Mouse (Mus musculus) ES-E14 (cell line): ENCODE results near the gene Izumo1r. TPM values are rescaled to one million over a fixed set of nuclear protein-coding genes. Genes with fewer than 3 reads are reported as not detected.

Source experiments
- DNase-seq: peaks from one replicate; pipeline ENCODE4 v3.0.0-alpha.2; 2013; ENCODE audit warnings: low read depth, low spot score
- H3K27ac ChIP-seq: 2 replicates; pipeline ENCODE4 v1.5.1; 2012; ENCODE audit warnings: low read depth, mild to moderate bottlenecking, low read length, moderate library complexity, mixed read lengths; ENCODE audit not compliant: poor library complexity, insufficient read depth, severe bottlenecking
- H3K36me3 ChIP-seq: 2 replicates; pipeline ENCODE4 v1.6.1; 2012; ENCODE audit warnings: mild to moderate bottlenecking, low read length, moderate library complexity, mixed read lengths; ENCODE audit not compliant: control insufficient read depth, poor library complexity, insufficient read depth, severe bottlenecking
- H3K4me1 ChIP-seq, 2 experiments: fragments of 150-350 bp in 1 of 2; sonication (generic) in 1 of 2; 2 replicates each; pipeline ENCODE4 v1.6.1; 2012; ENCODE audit warnings: low read length in 2 of 2, mild to moderate bottlenecking in 1 of 2, mixed read lengths in 1 of 2; ENCODE audit not compliant: control insufficient read depth in 2 of 2, insufficient read depth in 2 of 2, poor library complexity in 1 of 2
- H3K4me3 ChIP-seq, 2 experiments: fragments of 150-350 bp in 1 of 2; sonication (generic) in 1 of 2; 2 replicates each; pipeline ENCODE4 v1.5.1; 2012; ENCODE audit warnings: low read length in 2 of 2, low read depth in 1 of 2, mild to moderate bottlenecking in 1 of 2, mixed read lengths in 1 of 2; ENCODE audit not compliant: insufficient read depth in 1 of 2, poor library complexity in 1 of 2, severe bottlenecking in 1 of 2
- H3K9ac ChIP-seq: 2 replicates; pipeline ENCODE4 v1.6.1; 2012; ENCODE audit warnings: low read depth, mild to moderate bottlenecking, low read length, mixed read lengths; ENCODE audit not compliant: poor library complexity, insufficient read depth, severe bottlenecking
- H3K9me3 ChIP-seq: fragments of 150-350 bp; sonication (generic); 2 replicates; pipeline ENCODE4 v1.6.1; 2012; ENCODE audit warnings: low read depth, mild to moderate bottlenecking, low read length; ENCODE audit not compliant: control insufficient read depth, insufficient read depth
- CHD2 ChIP-seq: IDR thresholded peaks from 2 replicates; pipeline ENCODE4 v1.6.1; 2014; ENCODE audit warnings: mild to moderate bottlenecking, low read depth, low read length, inconsistent platforms
- HCFC1 ChIP-seq: IDR thresholded peaks from 2 replicates; pipeline ENCODE4 v1.6.1; 2012; ENCODE audit warnings: low read length, inconsistent platforms, borderline replicate concordance; ENCODE audit not compliant: insufficient read depth
- MAFK ChIP-seq: IDR thresholded peaks from 2 replicates; pipeline ENCODE4 v1.6.1; 2014; ENCODE audit warnings: mild to moderate bottlenecking, low read depth, low read length, inconsistent platforms; ENCODE audit not compliant: insufficient read depth
- ZC3H11A ChIP-seq: IDR thresholded peaks from 2 replicates; pipeline ENCODE4 v1.6.1; 2012; ENCODE audit warnings: low read depth, mild to moderate bottlenecking, inconsistent platforms, low read length, borderline replicate concordance
- ZNF384 ChIP-seq: IDR thresholded peaks from 2 replicates; pipeline ENCODE4 v1.6.1; 2012; ENCODE audit warnings: low read depth, low read length, inconsistent platforms
- in situ Hi-C, 2 experiments: fragments of 600-800 bp; cut with MboI; formaldehyde crosslinking; loops; one replicate each; pipeline ENCODE4 v1.15.1; 2025; ENCODE audit warnings: low sequenced_read_pairs in 2 of 2, inconsistent platforms in 1 of 2; ENCODE audit not compliant: unreplicated experiment in 2 of 2
- total RNA-seq: library from RNA; depleted of rRNA; stranded (reverse); fragments of 300-350 nt; gene quantifications from 2 replicates; pipeline ENCODE4 v1.2.3, GENCODE M21; 2012

Izumo1r gene
- total RNA-seq, 1 experiment, result 0.31 TPM

DNA sequence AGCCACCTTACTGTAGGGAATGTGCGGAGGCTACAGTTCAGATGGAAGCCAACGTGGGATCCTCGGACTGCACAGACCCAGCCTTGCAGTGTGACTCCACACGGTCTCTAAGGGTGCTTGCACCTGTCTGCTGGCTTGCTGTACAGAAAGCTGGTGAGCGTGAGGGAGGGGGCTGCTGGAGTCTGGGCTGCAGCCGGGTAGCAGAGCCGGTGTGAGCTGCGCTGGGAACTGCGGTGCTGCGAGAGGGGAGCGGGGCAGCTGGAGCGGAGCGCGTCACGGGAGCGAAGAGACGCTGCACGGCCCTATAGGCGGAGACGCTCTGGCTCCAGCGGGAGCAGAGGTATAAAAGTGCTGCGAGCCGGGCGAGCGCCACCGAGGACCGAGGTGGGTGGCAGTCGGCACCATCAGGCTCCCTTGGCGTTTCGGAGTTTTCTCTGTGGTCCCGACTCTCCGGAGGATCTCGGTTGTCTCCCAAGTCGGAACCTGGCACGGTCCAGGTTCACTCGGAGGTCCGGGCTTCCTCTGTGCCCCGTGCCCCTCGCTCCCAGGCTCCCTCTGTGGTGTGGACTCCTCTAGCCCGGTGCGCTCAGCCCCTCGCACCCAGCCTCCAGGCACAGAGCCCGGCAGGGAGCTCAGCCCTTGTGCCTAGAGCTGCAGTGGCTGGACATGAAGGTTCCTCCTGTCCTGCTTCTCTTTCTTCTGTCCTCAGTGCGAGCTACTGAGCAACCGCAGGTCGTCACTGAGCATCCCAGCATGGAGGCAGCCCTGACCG lies 43.7 kb downstream of the Izumo1r start, which contains the start of gene Gpr83:
Gene Gpr83 (plus strand): TSS at position 343 of the 772 bp plus-strand sequence.
- no peak within 1 kb of the TSS for H3K27ac ChIP-seq
- TF ChIP-seq MAFK, result no peak
- 0 out of 2 replicates have a peak, but pooled peaks have one; percentile 21 for TF ChIP-seq HCFC1
- peaks cover 0 to 11% of the 10 kb centered on the region in 2 experiments; a peak in 2 of 4 replicates for H3K4me1 ChIP-seq
- H3K36me3 ChIP-seq, result no peaks in the 10 kb centered on the region
- in situ Hi-C loops, result loop anchor here (10.0 to 25.0 kb wide), 2 partner anchors 152 to 155 kb away; no protein-coding TSS in a partner anchor
- peak within 1 kb of the TSS; percentile 50 to 54 for H3K4me3 ChIP-seq
- peak; percentile 27 for DNase-seq
- peak within 1 kb of the TSS; percentile 15; the same call in 1 of the 2 replicates for H3K9ac ChIP-seq
- H3K9me3 ChIP-seq, result no peaks in the 10 kb centered on the region

- in situ Hi-C loops, result loop anchor here in 1 of 2 experiments (25.0 kb wide), 1 partner anchor 154 kb away; no protein-coding TSS in a partner anchor
- Histone ChIP-seq H3K36me3 (no peaks in the 10 kb centered on the region), H3K9ac (no peak overlapping the region), H3K4me1 (peaks cover 0 to 14% of the 10 kb centered on the region in 2 experiments; a peak in 2 of 4 replicates), H3K9me3 (no peaks in the 10 kb centered on the region), H3K4me3 (no peak overlapping the region), H3K27ac (no peak overlapping the region)
- DNase-seq, result no peak
- no peak for TF ChIP-seq ZNF384
- TF ChIP-seq MAFK, result no peak
- no peak for TF ChIP-seq CHD2
- no peak for TF ChIP-seq ZC3H11A
Measured at GRCm38 (mm10) chr9:14858782-14859181, 45.0 kb downstream of the Izumo1r start.

DNA sequence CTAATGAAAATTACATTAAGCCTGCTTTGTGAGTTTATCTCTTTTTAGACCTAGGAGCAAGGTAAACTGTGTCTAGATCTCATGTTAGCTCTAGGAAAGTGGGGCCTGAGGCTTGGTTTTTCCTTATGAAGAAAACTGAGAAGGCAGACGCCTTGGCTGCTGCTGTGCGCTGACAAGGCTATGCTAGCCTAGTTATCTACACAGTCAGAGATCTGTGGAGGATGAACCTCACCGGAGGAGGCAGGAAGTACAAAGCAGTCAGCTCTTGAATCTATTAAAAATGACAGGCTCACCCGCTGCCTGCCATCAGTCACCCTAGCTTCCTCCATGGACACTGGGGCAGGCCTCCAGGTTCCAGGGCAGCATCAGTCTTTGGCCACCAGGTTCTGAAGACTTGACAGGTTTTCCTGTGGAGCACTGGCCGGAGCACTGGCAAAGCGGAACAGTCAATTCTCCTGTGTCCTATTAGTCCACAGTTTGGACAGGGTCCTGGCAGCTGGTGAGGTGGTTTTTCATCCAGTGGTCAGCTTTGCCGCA lies 45.5 kb downstream of the Izumo1r start:
- TF ChIP-seq HCFC1, result no peak
- TF ChIP-seq MAFK, result no peak
- no peak for TF ChIP-seq ZC3H11A
- no peak for TF ChIP-seq CHD2
- no peak for TF ChIP-seq ZNF384
- H3K36me3 ChIP-seq, result no peaks in the 10 kb centered on the region
- in situ Hi-C loops, result loop anchor here in 1 of 2 experiments (25.0 kb wide), 1 partner anchor 154 kb away; no protein-coding TSS in a partner anchor
- H3K27ac ChIP-seq, result no peak overlapping the region
- H3K4me1 ChIP-seq, result peaks cover 0 to 14% of the 10 kb centered on the region in 2 experiments; a peak in 2 of 4 replicates
- no peak for DNase-seq
- H3K4me3 ChIP-seq, result no peak overlapping the region
- H3K9ac ChIP-seq, result no peak overlapping the region
- no peaks in the 10 kb centered on the region for H3K9me3 ChIP-seq

DNA sequence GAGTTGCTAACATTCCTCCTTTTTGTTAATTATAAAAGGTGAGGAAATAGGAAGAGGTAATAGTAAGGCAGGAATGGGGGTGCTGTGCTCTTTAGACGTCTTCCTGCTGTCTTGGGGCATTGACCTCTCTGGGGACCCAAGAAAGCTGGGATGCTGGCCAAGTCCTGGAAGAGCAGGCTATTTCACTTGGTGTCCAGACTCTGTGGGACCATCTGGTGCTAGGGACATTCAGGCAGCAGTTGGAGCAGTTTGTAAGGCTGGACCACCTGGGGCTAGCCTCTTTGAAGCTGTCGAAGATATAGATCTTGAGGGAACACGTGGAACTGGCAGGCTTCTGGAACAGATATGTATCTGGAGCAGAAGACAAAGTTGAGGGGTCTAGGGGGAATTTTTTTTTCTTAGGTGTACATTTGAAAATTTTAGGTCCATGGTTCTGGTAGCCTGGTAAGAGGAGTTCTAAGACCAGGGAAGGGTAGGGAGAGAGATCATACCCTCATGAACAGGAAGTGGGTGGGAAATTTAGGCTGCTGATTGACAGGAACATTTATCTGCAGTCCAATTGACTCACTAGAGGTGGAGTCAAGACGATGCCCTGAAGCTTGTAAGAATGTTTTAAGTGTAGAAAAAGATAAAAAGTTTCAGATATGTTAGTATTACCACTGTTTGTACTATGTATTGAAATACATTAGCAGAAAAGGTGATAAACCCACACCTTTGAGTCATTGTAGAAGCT lies 46.7 kb downstream of the Izumo1r start:
- Histone ChIP-seq H3K9me3 (no peaks in the 10 kb centered on the region), H3K4me3 (no peak overlapping the region), H3K36me3 (no peaks in the 10 kb centered on the region), H3K9ac (no peak overlapping the region), H3K27ac (no peak overlapping the region), H3K4me1 (peaks cover 0 to 14% of the 10 kb centered on the region in 2 experiments; a peak in 2 of 4 replicates)
- in situ Hi-C loops, result loop anchor here in 1 of 2 experiments (25.0 kb wide), 1 partner anchor 155 kb away; no protein-coding TSS in a partner anchor
- DNase-seq, result no peak
- TF ChIP-seq CHD2 (no peak), MAFK (no peak), ZC3H11A (no peak), ZNF384 (no peak), HCFC1 (no peak)
